In genomic region chr1:163930458-163930794, GRCm38 (mm10) we compare ENCODE assay signal across 8 mouse cellular contexts. TPM values are rescaled to one million over a fixed set of nuclear protein-coding genes. Genes with fewer than 3 reads are reported as not detected.
DNase-seq lines count a peak whose midpoint lies in the region; ATAC-seq and TF ChIP-seq lines count a peak whose summit lies in the region.

No protein-coding gene starts in this region.

- DNase-seq in kidney, postnatal 10 days: no peak
- DNase-seq in G1E (ENCODE audit: low spot score): peak; percentile 39
- no peak for DNase-seq in cerebellum, postnatal 10 days
- DNase-seq in urinary bladder, adult 2 months (ENCODE audit: low spot score): no peak

- peak overlapping the region; percentile 94 for H3K9ac ChIP-seq in kidney, embryonic 15.5 days
- H3K9ac ChIP-seq in limb, embryonic 15.5 days: peak overlapping the region; percentile 92
- H3K9ac ChIP-seq in neural tube, embryonic 14.5 days (replicated peaks; ENCODE audit: low read depth, low read length): peak overlapping the region; percentile 70

- no peak overlapping the region for H3K27ac ChIP-seq in kidney, embryonic 15.5 days
- 0 out of 2 replicates have a peak overlapping the region, but pooled peaks have one; percentile 85 for H3K27ac ChIP-seq in limb, embryonic 15.5 days
- H3K27ac ChIP-seq in neural tube, embryonic 14.5 days (ENCODE audit: low read depth, low read length): no peak overlapping the region; the same call in 1 of the 2 replicates

- peak overlapping the region; percentile 96 for H3K4me3 ChIP-seq in kidney, embryonic 15.5 days (replicated peaks)
- H3K4me3 ChIP-seq in G1E (ENCODE audit: low read depth, low read length): peak overlapping the region; percentile 88
- H3K4me3 ChIP-seq in limb, embryonic 15.5 days: peak overlapping the region; percentile 83
- H3K4me3 ChIP-seq in neural tube, embryonic 14.5 days (ENCODE audit: low read depth, low read length): peak overlapping the region; percentile 67

- H3K36me3 ChIP-seq in kidney, embryonic 15.5 days: peaks cover 23% of the 10 kb centered on the region
- peaks cover 40% of the 10 kb centered on the region for H3K36me3 ChIP-seq in G1E (replicated peaks)
- H3K36me3 ChIP-seq in limb, embryonic 15.5 days: peaks cover 18% of the 10 kb centered on the region
- peaks cover 14% of the 10 kb centered on the region for H3K36me3 ChIP-seq in neural tube, embryonic 14.5 days (ENCODE audit: control insufficient read depth, insufficient read depth, low read length)

- no peaks in the 10 kb centered on the region for H3K9me3 ChIP-seq in kidney, embryonic 15.5 days (replicated peaks)
- no peaks in the 10 kb centered on the region for H3K9me3 ChIP-seq in G1E (replicated peaks)
- H3K9me3 ChIP-seq in limb, embryonic 15.5 days: no peaks in the 10 kb centered on the region
- no peaks in the 10 kb centered on the region for H3K9me3 ChIP-seq in neural tube, embryonic 14.5 days (ENCODE audit: control insufficient read depth, low read length)

- WGBS in kidney, embryonic 15.5 days: under 1% methylated on average over 12 of the region's 12 CpGs
- WGBS in limb, embryonic 15.5 days: 3% methylated on average over 12 of the region's 12 CpGs
- WGBS in neural tube, embryonic 14.5 days: 3% methylated on average over 12 of the region's 12 CpGs

- no peaks in the 10 kb centered on the region for H3K27me3 ChIP-seq in kidney, embryonic 15.5 days
- no peaks in the 10 kb centered on the region for H3K27me3 ChIP-seq in G1E (ENCODE audit: insufficient read depth, low read length)
- no peaks in the 10 kb centered on the region for H3K27me3 ChIP-seq in limb, embryonic 15.5 days
- H3K27me3 ChIP-seq in neural tube, embryonic 14.5 days (ENCODE audit: control insufficient read depth, insufficient read depth, low read length): no peaks in the 10 kb centered on the region

- TF ChIP-seq CTCF in G1E (IDR thresholded peaks at IDR 0.05; ENCODE audit: low read depth, low read length): no peak

- peaks cover 17% of the 10 kb centered on the region for H3K4me1 ChIP-seq in kidney, embryonic 15.5 days
- peaks cover 45% of the 10 kb centered on the region for H3K4me1 ChIP-seq in G1E (ENCODE audit: insufficient read depth, low read depth, low read length)
- H3K4me1 ChIP-seq in limb, embryonic 15.5 days: peaks cover 20% of the 10 kb centered on the region
- H3K4me1 ChIP-seq in neural tube, embryonic 14.5 days (ENCODE audit: control insufficient read depth, insufficient read depth, low read length): peaks cover 13% of the 10 kb centered on the region

- no peak for ATAC-seq in kidney, embryonic 15.5 days (replicated peaks; ENCODE audit: low FRiP score)
- no peak for ATAC-seq in G1E (ENCODE audit: extremely low read depth, insufficient number of reproducible peaks, low FRiP score, poor library complexity, severe bottlenecking)
- ATAC-seq in erythroid progenitor cell, adult 5-6 weeks (replicated peaks; ENCODE audit: low FRiP score, poor library complexity, severe bottlenecking): peak; percentile 46
- ATAC-seq in limb, embryonic 15.5 days (ENCODE audit: insufficient number of reproducible peaks, low FRiP score, low TSS enrichment, low read depth): no peak
- no peak; the same call in 1 of the 2 replicates for ATAC-seq in neural tube, embryonic 14.5 days (ENCODE audit: low read depth)

- peak overlapping the region; percentile 77 for H3K4me2 ChIP-seq in kidney, embryonic 15.5 days
- H3K4me2 ChIP-seq in limb, embryonic 15.5 days: peak overlapping the region; percentile 67
- H3K4me2 ChIP-seq in neural tube, embryonic 14.5 days (ENCODE audit: low read depth, low read length): peak overlapping the region; percentile 79

RNA-seq across cellular contexts. Expression of gene Scyl3, which starts 1.5 kb away (rescaled TPM):
- 16.4 and 18.2 TPM in 2 replicates for polyA plus RNA-seq in kidney, embryonic 15.5 days (2015; fragmentation: Nextera tagmentation; extraction: Ambion mirVana)
- total RNA-seq in G1E (2014; fragmentation: Nextera tagmentation) (61.2 and 69.3 TPM in 2 replicates), G1E (2017) (43.2 and 52.6 TPM in 2 replicates)
- polyA plus RNA-seq in G1E (2012): 10.6 and 10.7 TPM in 2 replicates
- 12.2 and 29.9 TPM in 2 replicates for total RNA-seq in erythroid progenitor cell, adult 5-6 weeks (2015; ENCODE audit: low replicate concordance)
- 6.4 and 14.7 TPM in 2 replicates for total RNA-seq in erythroid progenitor cell, adult 5-6 weeks (2017; ENCODE audit: low replicate concordance)
- 15.6 and 18.4 TPM in 2 replicates for polyA plus RNA-seq in limb, embryonic 15.5 days (2015; fragmentation: Nextera tagmentation; extraction: Ambion mirVana)
- 17.8 and 20.2 TPM in 2 replicates for polyA plus RNA-seq in neural tube, embryonic 14.5 days (2014; fragmentation: Nextera tagmentation; extraction: Ambion mirVana)
- 16.1 and 16.7 TPM in 2 replicates for polyA plus RNA-seq in urinary bladder, adult 2 months (2012; rRNA removed)
